Mouse (Mus musculus): ENCODE data around the gene Carns1. TPM values are rescaled to one million over a fixed set of nuclear protein-coding genes. Genes with fewer than 3 reads are reported as not detected.

The Carns1 gene
- polyA plus RNA-seq, 1 experiment = not detected

GRCm38 (mm10) chr19:4149764-4150461 is 25.4 kb downstream of the Carns1 start:
- H3K4me3 ChIP-seq (replicated peaks) = no peak overlapping the region
- peaks cover 39% of the 10 kb centered on the region for H3K36me3 ChIP-seq (ENCODE audit: control insufficient read depth)
- peaks cover 50% of the 10 kb centered on the region for H3K4me1 ChIP-seq (ENCODE audit: control insufficient read depth)
- no peaks in the 10 kb centered on the region for H3K27me3 ChIP-seq (ENCODE audit: control insufficient read depth)
- no peak for TF ChIP-seq GATA1 (IDR thresholded peaks at IDR 0.05; ENCODE audit: low read length)
- no peak for TF ChIP-seq TAL1 (IDR thresholded peaks at IDR 0.05; ENCODE audit: low read length)
- H3K9me3 ChIP-seq (ENCODE audit: control insufficient read depth, low read length) = peaks cover 6% of the 10 kb centered on the region

GRCm38 (mm10) chr19:4149283-4149682 is 26.0 kb downstream of the Carns1 start:
- Histone ChIP-seq H3K4me1 (ENCODE audit: control insufficient read depth) (peaks cover 44% of the 10 kb centered on the region), H3K27me3 (ENCODE audit: control insufficient read depth) (no peaks in the 10 kb centered on the region), H3K4me3 (replicated peaks) (peak overlapping the region; percentile 79), H3K9me3 (ENCODE audit: control insufficient read depth, low read length) (peaks cover 6% of the 10 kb centered on the region), H3K36me3 (ENCODE audit: control insufficient read depth) (peaks cover 39% of the 10 kb centered on the region)
- TF ChIP-seq TAL1 (IDR thresholded peaks at IDR 0.05; ENCODE audit: low read length) = no peak
- no peak for TF ChIP-seq GATA1 (IDR thresholded peaks at IDR 0.05; ENCODE audit: low read length)

- H3K4me3 ChIP-seq (replicated peaks) = peak overlapping the region; percentile 79
- H3K9me3 ChIP-seq (ENCODE audit: control insufficient read depth, low read length) = peaks cover 6% of the 10 kb centered on the region
- H3K27me3 ChIP-seq (ENCODE audit: control insufficient read depth) = no peaks in the 10 kb centered on the region
- peaks cover 43% of the 10 kb centered on the region for H3K4me1 ChIP-seq (ENCODE audit: control insufficient read depth)
- H3K36me3 ChIP-seq (ENCODE audit: control insufficient read depth) = peaks cover 39% of the 10 kb centered on the region
- TF ChIP-seq GATA1 (IDR thresholded peaks at IDR 0.05; ENCODE audit: low read length) (no peak), TAL1 (IDR thresholded peaks at IDR 0.05; ENCODE audit: low read length) (no peak)
Observed at GRCm38 (mm10) chr19:4148819-4149218, 26.5 kb downstream of the Carns1 start.

- Histone ChIP-seq H3K27me3 (ENCODE audit: control insufficient read depth) (no peaks in the 10 kb centered on the region), H3K4me3 (replicated peaks) (peak within 1 kb of the TSS; percentile 79), H3K4me1 (ENCODE audit: control insufficient read depth) (peaks cover 41% of the 10 kb centered on the region), H3K36me3 (ENCODE audit: control insufficient read depth) (peaks cover 36% of the 10 kb centered on the region), H3K9me3 (ENCODE audit: control insufficient read depth, low read length) (peaks cover 6% of the 10 kb centered on the region)
- no peak for TF ChIP-seq GATA1 (IDR thresholded peaks at IDR 0.05; ENCODE audit: low read length)
- TF ChIP-seq TAL1 (IDR thresholded peaks at IDR 0.05; ENCODE audit: low read length) = no peak
Observed at GRCm38 (mm10) chr19:4148491-4148806, 26.8 kb downstream of the Carns1 start, which contains the start of gene Coro1b. TSS of gene Coro1b (plus strand) at chr19:4148619.

DNA sequence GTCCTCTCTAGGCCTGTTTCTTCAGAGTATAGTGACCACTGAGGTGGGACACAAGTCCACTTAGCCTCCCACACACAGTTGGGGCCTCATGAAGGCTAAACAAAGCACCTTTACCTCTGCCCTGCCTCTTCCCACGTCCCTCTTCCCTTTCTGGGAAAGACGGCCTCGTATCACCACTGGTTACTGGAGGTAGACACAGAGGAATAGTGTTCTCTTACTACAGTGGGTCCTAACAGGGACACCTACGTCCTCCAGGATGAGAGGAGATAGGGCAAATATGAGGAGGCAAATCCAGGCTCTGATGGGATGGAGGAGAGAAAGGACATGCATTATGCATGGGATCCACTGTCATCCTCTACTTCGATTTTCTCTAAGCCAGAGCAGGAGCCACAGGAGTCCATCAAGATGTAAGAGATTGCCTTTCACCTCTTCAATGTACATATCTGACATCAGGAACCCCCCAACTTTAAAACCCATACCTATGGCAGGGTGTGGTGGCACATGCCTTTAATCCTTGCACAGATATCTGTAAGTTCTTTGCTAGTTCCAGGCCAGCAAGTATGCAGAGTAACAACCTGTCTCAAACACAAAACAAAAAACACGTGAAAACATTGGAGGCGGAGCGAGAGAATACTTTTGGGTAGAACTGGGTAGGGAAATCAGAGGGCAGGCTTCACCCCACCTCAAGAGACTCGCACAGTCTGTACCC is 27.3 kb downstream of the Carns1 start:
- H3K36me3 ChIP-seq (ENCODE audit: control insufficient read depth) = peaks cover 30% of the 10 kb centered on the region
- H3K4me3 ChIP-seq (replicated peaks) = peak overlapping the region; percentile 79
- H3K4me1 ChIP-seq (ENCODE audit: control insufficient read depth) = peaks cover 41% of the 10 kb centered on the region
- peaks cover 1% of the 10 kb centered on the region; the same call in 1 of the 2 replicates for H3K27me3 ChIP-seq (ENCODE audit: control insufficient read depth)
- TF ChIP-seq TAL1 (IDR thresholded peaks at IDR 0.05; ENCODE audit: low read length) (no peak), GATA1 (IDR thresholded peaks at IDR 0.05; ENCODE audit: low read length) (no peak)
- peaks cover 6% of the 10 kb centered on the region for H3K9me3 ChIP-seq (ENCODE audit: control insufficient read depth, low read length)

DNA sequence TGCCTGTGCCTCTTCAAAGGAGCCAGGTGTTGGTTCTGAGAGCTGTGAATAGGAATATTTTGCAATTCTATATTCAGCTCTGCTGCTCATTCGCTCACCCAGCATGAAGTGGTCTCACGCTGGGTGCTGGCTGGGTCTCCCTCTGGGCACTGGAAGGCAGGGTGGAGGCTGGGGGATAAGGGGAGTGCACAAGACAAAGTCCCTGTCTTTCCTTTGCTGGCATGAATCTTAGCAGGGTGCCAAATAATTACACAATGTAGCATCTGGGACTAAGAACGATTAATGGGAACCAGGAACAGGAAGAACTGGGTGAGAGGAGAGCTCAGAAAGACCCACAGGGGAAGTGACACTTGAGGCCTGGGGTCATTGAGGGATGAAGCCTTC is 28.3 kb downstream of the Carns1 start:
- no peak for TF ChIP-seq GATA1 (IDR thresholded peaks at IDR 0.05; ENCODE audit: low read length)
- no peak for TF ChIP-seq TAL1 (IDR thresholded peaks at IDR 0.05; ENCODE audit: low read length)
- peaks cover 23% of the 10 kb centered on the region for H3K36me3 ChIP-seq (ENCODE audit: control insufficient read depth)

GRCm38 (mm10) chr19:4146366-4147021 is 28.8 kb downstream of the Carns1 start:
- Histone ChIP-seq H3K27me3 (ENCODE audit: control insufficient read depth) (peaks cover 5% of the 10 kb centered on the region), H3K9me3 (ENCODE audit: control insufficient read depth, low read length) (peaks cover 6% of the 10 kb centered on the region), H3K4me1 (ENCODE audit: control insufficient read depth) (peaks cover 39% of the 10 kb centered on the region), H3K4me3 (replicated peaks) (no peak overlapping the region), H3K36me3 (ENCODE audit: control insufficient read depth) (peaks cover 20% of the 10 kb centered on the region)
- TF ChIP-seq TAL1 (IDR thresholded peaks at IDR 0.05; ENCODE audit: low read length) (no peak), GATA1 (IDR thresholded peaks at IDR 0.05; ENCODE audit: low read length) (no peak)

More for the DNA sequence above, 28.3 kb downstream of the Carns1 start:
- peaks cover 41% of the 10 kb centered on the region for H3K4me1 ChIP-seq (ENCODE audit: control insufficient read depth)
- peaks cover 6% of the 10 kb centered on the region for H3K9me3 ChIP-seq (ENCODE audit: control insufficient read depth, low read length)
- peaks cover 5% of the 10 kb centered on the region for H3K27me3 ChIP-seq (ENCODE audit: control insufficient read depth)
- no peak overlapping the region for H3K4me3 ChIP-seq (replicated peaks)

- H3K27me3 ChIP-seq (ENCODE audit: control insufficient read depth) = peaks cover 7% of the 10 kb centered on the region
- H3K4me1 ChIP-seq (ENCODE audit: control insufficient read depth) = peaks cover 39% of the 10 kb centered on the region
- no peak for TF ChIP-seq GATA1 (IDR thresholded peaks at IDR 0.05; ENCODE audit: low read length)
- TF ChIP-seq TAL1 (IDR thresholded peaks at IDR 0.05; ENCODE audit: low read length) = no peak
- H3K4me3 ChIP-seq (replicated peaks) = no peak overlapping the region
- H3K36me3 ChIP-seq (ENCODE audit: control insufficient read depth) = peaks cover 14% of the 10 kb centered on the region
- H3K9me3 ChIP-seq (ENCODE audit: control insufficient read depth, low read length) = peaks cover 6% of the 10 kb centered on the region
Observed at GRCm38 (mm10) chr19:4145936-4146335, 29.3 kb downstream of the Carns1 start.

All from erythroblast, embryonic 14.5 days (primary cell).